Mouse (Mus musculus) CD8-positive naive resting alpha-beta T cell, adult 2 months (primary cell): ENCODE data around the gene E330014E10Rik.
"Not testable (repeated sequence)": the region's sequence is repeated elsewhere in the genome, so short reads cannot be mapped to it uniquely, and the experiment has no call there.

Experiments
- DNase-seq, 2 experiments: peaks; one replicate each; pipeline ENCODE4 v3.0.0; 2022; ENCODE audit warnings: low read depth in 2 of 2, low spot score in 2 of 2

The E330014E10Rik gene

GRCm38 (mm10) chr5:95775690-95776089 lies at the start of gene E330014E10Rik:
TSS of gene E330014E10Rik (plus strand) at chr5:95775990.
- DNase-seq, result not testable (repeated sequence)

GRCm38 (mm10) chr5:95736073-95736472 lies 39.7 kb upstream of the E330014E10Rik start, which contains the start of gene Gm7978:
TSS of gene Gm7978 (minus strand) at chr5:95736173.
- DNase-seq, result not testable (repeated sequence)

GRCm38 (mm10) chr5:95741714-95742113 lies 34.1 kb upstream of the E330014E10Rik start, which contains the start of gene Gm7982:
TSS of gene Gm7982 (plus strand) at chr5:95742014.
- not testable (repeated sequence) for DNase-seq

- DNase-seq, result not testable (repeated sequence)
Measured at GRCm38 (mm10) chr5:95810841-95811240, 35.1 kb downstream of the E330014E10Rik start.

GRCm38 (mm10) chr5:95836580-95836979 lies 60.8 kb downstream of the E330014E10Rik start:
- DNase-seq, result no peak

GRCm38 (mm10) chr5:95854030-95854429 lies 78.2 kb downstream of the E330014E10Rik start:
- DNase-seq, result no peak
